Comparison of ENCODE assay signal across 22 mouse cellular contexts in the genomic region with DNA sequence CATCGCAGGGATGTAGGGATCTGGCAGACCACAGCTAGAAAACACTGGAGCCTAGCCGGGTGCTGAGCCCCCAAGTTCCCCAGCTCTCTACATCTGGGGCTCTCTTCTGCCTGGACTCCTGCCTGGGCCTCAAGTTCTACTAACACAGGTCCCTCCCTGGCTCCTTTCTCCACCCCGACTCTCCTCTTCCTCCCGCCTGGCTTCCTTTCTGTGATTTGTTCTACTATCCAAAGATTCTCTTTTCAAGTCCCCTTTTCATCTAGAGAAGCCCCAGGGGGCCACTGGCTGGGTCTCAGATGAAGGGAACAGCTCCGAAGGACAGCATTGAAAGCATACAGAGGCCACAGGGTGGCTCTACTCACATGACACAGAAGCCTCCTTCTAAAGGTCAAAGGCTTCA.
DNase-seq lines count a peak whose midpoint lies in the region; ATAC-seq and TF ChIP-seq lines count a peak whose summit lies in the region.
"Had no signal": no experiment of that assay in that cellular context is flagged by ENCODE, and none has a peak within 500 bp of the region (broad histone marks: within the 10 kb centered on the region; RNA-seq: fewer than 3 reads in every experiment).

No protein-coding gene starts in this region.

- DNase-seq in CD4-positive, CD25-positive, alpha-beta regulatory T cell, adult 2 months (ENCODE audit: low read depth, low spot score), result peak; percentile 3
- no peak for DNase-seq in midbrain, embryonic 10.5 days (ENCODE audit: low spot score)
- DNase-seq in midbrain, postnatal 0 days (ENCODE audit: low spot score), result no peak
- no peak for DNase-seq in cerebellum, adult 18-20 months
- DNase-seq: adrenal gland, postnatal 10 days; adrenal gland, postnatal 36 days; cerebellum, adult 2 months; cerebellum, adult 9-11 months; cerebellum, postnatal 25 days; gastrocnemius, postnatal 25 days; kidney, adult 2 months had no signal

- peaks cover 17% of the 10 kb centered on the region; the same call in 1 of the 2 replicates for H3K27me3 ChIP-seq in hindbrain, embryonic 13.5 days
- peaks cover 12% of the 10 kb centered on the region; the same call in 1 of the 2 replicates for H3K27me3 ChIP-seq in hindbrain, embryonic 12.5 days
- peaks cover 15% of the 10 kb centered on the region; the same call in 1 of the 2 replicates for H3K27me3 ChIP-seq in midbrain, embryonic 10.5 days (ENCODE audit: low read depth, poor library complexity, severe bottlenecking)
- H3K27me3 ChIP-seq in midbrain, postnatal 0 days (ENCODE audit: insufficient read depth, low read length), result no peaks in the 10 kb centered on the region
- 0 out of 2 replicates have a peak, but pooled peaks cover 2% of the 10 kb centered on the region for H3K27me3 ChIP-seq in neural tube, embryonic 15.5 days (replicated peaks)
- H3K27me3 ChIP-seq: embryonic facial prominence, embryonic 12.5 days had no signal

- no peak for TF ChIP-seq CTCF in midbrain, postnatal 0 days (IDR thresholded peaks at IDR 0.05)

- peaks cover 41% of the 10 kb centered on the region for H3K4me1 ChIP-seq in hindbrain, embryonic 13.5 days (replicated peaks)
- H3K4me1 ChIP-seq in hindbrain, embryonic 12.5 days, result peaks cover 19% of the 10 kb centered on the region
- H3K4me1 ChIP-seq in midbrain, embryonic 10.5 days, result peaks cover 23% of the 10 kb centered on the region
- no peaks in the 10 kb centered on the region for H3K4me1 ChIP-seq in midbrain, postnatal 0 days (ENCODE audit: insufficient read depth, low read length)
- H3K4me1 ChIP-seq in neural tube, embryonic 15.5 days, result peaks cover 37% of the 10 kb centered on the region

- H3K4me2 ChIP-seq in hindbrain, embryonic 13.5 days, result no peak overlapping the region
- no peak overlapping the region for H3K4me2 ChIP-seq in hindbrain, embryonic 12.5 days (replicated peaks)
- no peak overlapping the region for H3K4me2 ChIP-seq in midbrain, postnatal 0 days (ENCODE audit: low read depth, low read length, poor library complexity, severe bottlenecking)
- H3K4me2 ChIP-seq in neural tube, embryonic 15.5 days, result no peak overlapping the region
- H3K4me2 ChIP-seq: embryonic facial prominence, embryonic 12.5 days; embryonic facial prominence, embryonic 15.5 days; forebrain, embryonic 12.5 days; forebrain, embryonic 15.5 days; heart, embryonic 11.5 days had no signal

- no peaks in the 10 kb centered on the region for H3K36me3 ChIP-seq in hindbrain, embryonic 13.5 days
- no peaks in the 10 kb centered on the region for H3K36me3 ChIP-seq in hindbrain, embryonic 12.5 days
- no peaks in the 10 kb centered on the region for H3K36me3 ChIP-seq in midbrain, embryonic 10.5 days
- no peaks in the 10 kb centered on the region for H3K36me3 ChIP-seq in midbrain, postnatal 0 days (ENCODE audit: insufficient read depth, low read length)
- no peaks in the 10 kb centered on the region for H3K36me3 ChIP-seq in neural tube, embryonic 15.5 days
- H3K36me3 ChIP-seq: embryonic facial prominence, embryonic 12.5 days; embryonic facial prominence, embryonic 15.5 days; forebrain, embryonic 12.5 days; forebrain, embryonic 15.5 days had no signal

- H3K27ac ChIP-seq in hindbrain, embryonic 13.5 days, result 0 out of 2 replicates have a peak overlapping the region, but pooled peaks have one; percentile 35
- no peak overlapping the region for H3K27ac ChIP-seq in hindbrain, embryonic 12.5 days
- peak overlapping the region; percentile 50; the same call in 1 of the 2 replicates for H3K27ac ChIP-seq in midbrain, embryonic 10.5 days (replicated peaks)
- no peak overlapping the region for H3K27ac ChIP-seq in midbrain, postnatal 0 days (ENCODE audit: low read depth, low read length)
- H3K27ac ChIP-seq in neural tube, embryonic 15.5 days (replicated peaks), result 0 out of 2 replicates have a peak overlapping the region, but pooled peaks have one; percentile 15
- H3K27ac ChIP-seq: embryonic facial prominence, embryonic 12.5 days; embryonic facial prominence, embryonic 15.5 days; forebrain, embryonic 12.5 days; forebrain, embryonic 15.5 days had no signal

- no peaks in the 10 kb centered on the region for H3K9me3 ChIP-seq in hindbrain, embryonic 13.5 days
- no peaks in the 10 kb centered on the region for H3K9me3 ChIP-seq in hindbrain, embryonic 12.5 days (replicated peaks)
- H3K9me3 ChIP-seq in midbrain, embryonic 10.5 days (replicated peaks), result no peaks in the 10 kb centered on the region
- no peaks in the 10 kb centered on the region for H3K9me3 ChIP-seq in midbrain, postnatal 0 days (ENCODE audit: low read length)
- H3K9me3 ChIP-seq in neural tube, embryonic 15.5 days (replicated peaks), result no peaks in the 10 kb centered on the region
- H3K9me3 ChIP-seq: embryonic facial prominence, embryonic 12.5 days; embryonic facial prominence, embryonic 15.5 days; forebrain, embryonic 12.5 days; forebrain, embryonic 15.5 days had no signal

- 40% methylated on average over 5 of the region's 5 CpGs for WGBS in hindbrain, embryonic 13.5 days
- 39% methylated on average over 5 of the region's 5 CpGs for WGBS in hindbrain, embryonic 12.5 days
- 36% methylated on average over 5 of the region's 5 CpGs for WGBS in midbrain, embryonic 10.5 days
- WGBS in midbrain, postnatal 0 days, result 40% methylated on average over 5 of the region's 5 CpGs
- 45% methylated on average over 5 of the region's 5 CpGs for WGBS in neural tube, embryonic 15.5 days

- no peak for ATAC-seq in CD4-positive, CD25-positive, alpha-beta regulatory T cell, adult 4 months
- ATAC-seq in hindbrain, embryonic 13.5 days (ENCODE audit: low FRiP score), result no peak
- no peak for ATAC-seq in hindbrain, embryonic 12.5 days (ENCODE audit: low FRiP score)
- ATAC-seq in midbrain, postnatal 0 days (ENCODE audit: low FRiP score), result no peak
- ATAC-seq in neural tube, embryonic 15.5 days (ENCODE audit: low FRiP score), result no peak
- ATAC-seq: forebrain, embryonic 15.5 days; hindbrain, embryonic 16.5 days; intestine, postnatal 0 days had no signal

- no peak overlapping the region for H3K4me3 ChIP-seq in hindbrain, embryonic 13.5 days
- no peak overlapping the region for H3K4me3 ChIP-seq in hindbrain, embryonic 12.5 days
- no peak overlapping the region for H3K4me3 ChIP-seq in midbrain, embryonic 10.5 days
- H3K4me3 ChIP-seq in midbrain, postnatal 0 days (ENCODE audit: low read depth, low read length), result no peak overlapping the region
- H3K4me3 ChIP-seq in neural tube, embryonic 15.5 days (replicated peaks), result no peak overlapping the region
- H3K4me3 ChIP-seq: embryonic facial prominence, embryonic 12.5 days; embryonic facial prominence, embryonic 15.5 days; forebrain, embryonic 12.5 days; forebrain, embryonic 15.5 days had no signal

- H3K9ac ChIP-seq in hindbrain, embryonic 13.5 days, result no peak overlapping the region
- H3K9ac ChIP-seq in hindbrain, embryonic 12.5 days, result no peak overlapping the region
- H3K9ac ChIP-seq in midbrain, postnatal 0 days (replicated peaks; ENCODE audit: low read length, poor library complexity, severe bottlenecking), result no peak overlapping the region
- no peak overlapping the region for H3K9ac ChIP-seq in neural tube, embryonic 15.5 days (replicated peaks)
- H3K9ac ChIP-seq: embryonic facial prominence, embryonic 12.5 days; embryonic facial prominence, embryonic 15.5 days; forebrain, embryonic 12.5 days; forebrain, embryonic 15.5 days had no signal

Comparison
In these comparisons a context has a peak if more than half of its experiments do, and no peak if none do; other contexts are left out.
1. H3K27ac ChIP-seq: peak in hindbrain, embryonic 13.5 days (single experiment), midbrain, embryonic 10.5 days (single experiment) and neural tube, embryonic 15.5 days (single experiment); none in hindbrain, embryonic 12.5 days (single experiment) and midbrain, postnatal 0 days (single experiment).